Mouse (Mus musculus) MEL (cell line): ENCODE data around the gene Itpkc. TPM values are rescaled to one million over a fixed set of nuclear protein-coding genes. Genes with fewer than 3 reads are reported as not detected.

Experiments used
- DNase-seq: peaks from one replicate; pipeline ENCODE4 v3.0.0; 2011; ENCODE audit warnings: low read depth, low spot score
- H3K27ac ChIP-seq: 2 replicates; pipeline ENCODE4 v1.5.1; 2012; ENCODE audit warnings: low read depth, mild to moderate bottlenecking, control low read depth, low read length, moderate library complexity; ENCODE audit not compliant: control insufficient read depth
- H3K27me3 ChIP-seq, 2 experiments: fragments of 150-350 bp in 1 of 2; sonication (generic) in 1 of 2; 2 replicates each; pipeline ENCODE4 v1.6.1; 2012; ENCODE audit warnings: low read length in 2 of 2, mild to moderate bottlenecking in 2 of 2, improper control_type of control experiment in 1 of 2, moderate library complexity in 1 of 2; ENCODE audit not compliant: insufficient read depth in 2 of 2, control insufficient read depth in 1 of 2
- H3K36me3 ChIP-seq, 2 experiments: 2 replicates each; pipeline ENCODE4 v1.6.1; 2012 to 2014; ENCODE audit warnings: low read length in 2 of 2, improper control_type of control experiment in 1 of 2, inconsistent platforms in 1 of 2, mild to moderate bottlenecking in 1 of 2; ENCODE audit not compliant: insufficient read depth in 2 of 2, control insufficient read depth in 1 of 2
- H3K4me1 ChIP-seq, 2 experiments: fragments of 150-350 bp in 1 of 2; sonication (generic) in 1 of 2; 2 replicates each; pipeline ENCODE4 v1.6.1; 2012; ENCODE audit warnings: low read length in 2 of 2, improper control_type of control experiment in 1 of 2, mild to moderate bottlenecking in 1 of 2; ENCODE audit not compliant: insufficient read depth in 2 of 2, control insufficient read depth in 1 of 2
- H3K4me3 ChIP-seq, 2 experiments: fragments of 150-350 bp in 1 of 2; sonication (generic) in 1 of 2; 2 replicates each; pipeline ENCODE4 v1.5.1; 2012; ENCODE audit warnings: low read depth in 2 of 2, low read length in 2 of 2, mild to moderate bottlenecking in 2 of 2, moderate library complexity in 2 of 2, control low read depth in 1 of 2, improper control_type of control experiment in 1 of 2; ENCODE audit not compliant: control insufficient read depth in 1 of 2, insufficient read depth in 1 of 2
- H3K79me2 ChIP-seq: 2 replicates; pipeline ENCODE4 v1.6.1; 2012; ENCODE audit warnings: mild to moderate bottlenecking, low read length, moderate library complexity; ENCODE audit not compliant: control insufficient read depth, poor library complexity, insufficient read depth
- H3K9ac ChIP-seq: 2 replicates; pipeline ENCODE4 v1.6.1; 2012; ENCODE audit warnings: low read depth, mild to moderate bottlenecking, control low read depth, low read length, moderate library complexity; ENCODE audit not compliant: control insufficient read depth, poor library complexity, severe bottlenecking
- H3K9me3 ChIP-seq: fragments of 150-350 bp; sonication (generic); replicated peaks from 2 replicates; pipeline ENCODE4 v1.6.1; 2012; ENCODE audit warnings: mild to moderate bottlenecking, low read length, improper control_type of control experiment, moderate library complexity; ENCODE audit not compliant: insufficient read depth
- BHLHE40 ChIP-seq: IDR thresholded peaks from 2 replicates; pipeline ENCODE4 v1.6.1; 2012; ENCODE audit warnings: low read depth, mild to moderate bottlenecking, inconsistent platforms, low read length, improper control_type of control experiment, borderline replicate concordance
- CTCF ChIP-seq, 3 experiments: IDR thresholded peaks in 2 of 3; conservative IDR thresholded peaks in 1 of 3; 2 replicates each; pipeline ENCODE4 v1.5.1; 2011 to 2012; ENCODE audit warnings: low read length in 3 of 3, low read depth in 2 of 3, mild to moderate bottlenecking in 2 of 3, improper control_type of control experiment in 1 of 3, inconsistent platforms in 1 of 3, mixed read lengths in 1 of 3, moderate library complexity in 1 of 3; ENCODE audit not compliant: control insufficient read depth in 1 of 3, insufficient read depth in 1 of 3, poor library complexity in 1 of 3, severe bottlenecking in 1 of 3
- EP300 ChIP-seq, 2 experiments: IDR thresholded peaks; 2 replicates each; pipeline ENCODE4 v1.6.1; 2011; ENCODE audit warnings: improper control_type of control experiment in 2 of 2, low read length in 2 of 2, low read depth in 1 of 2, mild to moderate bottlenecking in 1 of 2
- ETS1 ChIP-seq: IDR thresholded peaks from 2 replicates; pipeline ENCODE4 v1.6.1; 2012; ENCODE audit warnings: low read depth, mild to moderate bottlenecking, inconsistent platforms, low read length, improper control_type of control experiment, moderate library complexity
- JUND ChIP-seq: IDR thresholded peaks from 2 replicates; pipeline ENCODE4 v1.6.1; 2011; ENCODE audit warnings: low read depth, mild to moderate bottlenecking, improper control_type of control experiment, low read length
- MXI1 ChIP-seq: IDR thresholded peaks from 2 replicates; pipeline ENCODE4 v1.6.1; 2011; ENCODE audit warnings: mild to moderate bottlenecking, low read depth, low read length, improper control_type of control experiment
- NRF1 ChIP-seq: IDR thresholded peaks from 2 replicates; pipeline ENCODE4 v1.6.1; 2014; ENCODE audit warnings: low read depth, mild to moderate bottlenecking, inconsistent platforms, low read length, improper control_type of control experiment, moderate library complexity; ENCODE audit not compliant: poor library complexity, insufficient read depth, severe bottlenecking
- POLR2A ChIP-seq, 2 experiments: IDR thresholded peaks; 2 replicates each; pipeline ENCODE4 v1.6.1; 2011 to 2012; ENCODE audit warnings: low read length in 2 of 2, mild to moderate bottlenecking in 2 of 2, control low read depth in 1 of 2, improper control_type of control experiment in 1 of 2, low read depth in 1 of 2, moderate library complexity in 1 of 2; ENCODE audit not compliant: control insufficient read depth in 1 of 2, insufficient read depth in 1 of 2, poor library complexity in 1 of 2
- POLR2AphosphoS2 ChIP-seq: IDR thresholded peaks from 2 replicates; pipeline ENCODE4 v1.6.1; 2011; ENCODE audit warnings: low read length, improper control_type of control experiment
- POLR2AphosphoS5 ChIP-seq: IDR thresholded peaks from 2 replicates; pipeline ENCODE4 v1.6.1; 2012; ENCODE audit warnings: low read depth, borderline replicate concordance, mild to moderate bottlenecking, inconsistent platforms, low read length, moderate library complexity, mixed read lengths
- RCOR1 ChIP-seq: IDR thresholded peaks from 2 replicates; pipeline ENCODE4 v1.6.1; 2012; ENCODE audit warnings: low read depth, mild to moderate bottlenecking, inconsistent platforms, low read length, improper control_type of control experiment
- SMC3 ChIP-seq: IDR thresholded peaks from 2 replicates; pipeline ENCODE4 v1.6.1; 2011; ENCODE audit warnings: low read depth, low read length, improper control_type of control experiment
- TBP ChIP-seq: IDR thresholded peaks from 2 replicates; pipeline ENCODE4 v1.8.0; 2011; ENCODE audit warnings: low read depth, low read length, improper control_type of control experiment
- TCF12 ChIP-seq: IDR thresholded peaks from 2 replicates; pipeline ENCODE4 v1.6.1; 2014; ENCODE audit warnings: low read depth, mild to moderate bottlenecking, inconsistent platforms, low read length, improper control_type of control experiment, moderate library complexity
- UBTF ChIP-seq: IDR thresholded peaks from 2 replicates; pipeline ENCODE4 v1.6.1; 2012; ENCODE audit warnings: low read depth, mild to moderate bottlenecking, inconsistent platforms, low read length, improper control_type of control experiment, moderate library complexity, borderline replicate concordance; ENCODE audit not compliant: insufficient read depth
- ZC3H11A ChIP-seq: IDR thresholded peaks from 2 replicates; pipeline ENCODE4 v1.6.1; 2012; ENCODE audit warnings: low read depth, mild to moderate bottlenecking, inconsistent platforms, low read length, improper control_type of control experiment
- polyA plus RNA-seq, 2 experiments: library from polyadenylated mRNA; stranded (reverse) in 1 of 2; unstranded in 1 of 2; fragments of >175 nt in 1 of 2; fragments of >200 nt in 1 of 2; gene quantifications; 2 replicates each; pipeline versions ENCODE4 v1.2.1 to v1.2.4; 2012; ENCODE audit warnings: low replicate concordance in 2 of 2, low read depth in 1 of 2; ENCODE audit not compliant: insufficient read length in 2 of 2, insufficient read depth in 1 of 2, missing spikeins in 1 of 2
- total RNA-seq: library from RNA; depleted of rRNA; stranded (reverse); fragments of 300-350 nt; gene quantifications from 2 replicates; pipeline ENCODE4 v1.2.3, GENCODE M21; 2012

The Itpkc gene
- total and polyA plus RNA-seq, 3 experiments, result 6.3 to 6.8 TPM; not detected in 1

GRCm38 (mm10) chr7:27180837-27181695 is 47.4 kb downstream of the Itpkc start, which contains the start of the genes Gm21983 and Mia:
Gene Gm21983, minus strand, starts transcription at chr7:27181086.
Gene Mia, minus strand, starts transcription at chr7:27181157.
- no peak for TF ChIP-seq ETS1
- TF ChIP-seq POLR2AphosphoS2, result no peak; the same call in 1 of the 2 replicates
- TF ChIP-seq EP300 (IDR thresholded peaks at IDR 0.05; ENCODE audit: low read depth in 1 of 2, low read length in 2 of 2), result no peak
- no peak for TF ChIP-seq UBTF
- TF ChIP-seq ZC3H11A, result no peak
- no peak for TF ChIP-seq POLR2A (IDR thresholded peaks at IDR 0.05; ENCODE audit: control insufficient read depth in 1 of 2, insufficient read depth in 1 of 2, low read depth in 1 of 2, low read length in 2 of 2, poor library complexity in 1 of 2)
- TF ChIP-seq TCF12, result no peak
- TF ChIP-seq BHLHE40, result no peak
- TF ChIP-seq JUND, result no peak
- TF ChIP-seq NRF1, result no peak
- TF ChIP-seq MXI1, result no peak
- TF ChIP-seq TBP, result no peak
- TF ChIP-seq SMC3, result no peak
- no peak for TF ChIP-seq CTCF (IDR thresholded peaks at IDR 0.05 in 2 of 3, conservative IDR thresholded peaks at IDR 0.05 in 1 of 3; ENCODE audit: control insufficient read depth in 1 of 3, insufficient read depth in 1 of 3, low read depth in 2 of 3, low read length in 3 of 3, poor library complexity in 1 of 3, severe bottlenecking in 1 of 3)
- no peak for TF ChIP-seq RCOR1
- no peak for TF ChIP-seq POLR2AphosphoS5
- DNase-seq, result no peak
- H3K4me1 ChIP-seq, result peaks cover 0 to 12% of the 10 kb centered on the region in 2 experiments; a peak in 3 of 4 replicates
- H3K79me2 ChIP-seq, result no peaks in the 10 kb centered on the region; the same call in 1 of the 2 replicates
- no peaks in the 10 kb centered on the region for H3K9me3 ChIP-seq
- H3K36me3 ChIP-seq, result peaks cover 0 to 6% of the 10 kb centered on the region in 2 experiments; a peak in 3 of 4 replicates
- no peak within 1 kb of the TSS for H3K9ac ChIP-seq
- H3K27me3 ChIP-seq, result no peaks in the 10 kb centered on the region
- no peak within 1 kb of the TSS for H3K27ac ChIP-seq
- no peak within 1 kb of the TSS for H3K4me3 ChIP-seq

- no peak overlapping the region for H3K4me3 ChIP-seq
- TF ChIP-seq TBP, result no peak
- TF ChIP-seq CTCF (IDR thresholded peaks at IDR 0.05 in 2 of 3, conservative IDR thresholded peaks at IDR 0.05 in 1 of 3; ENCODE audit: control insufficient read depth in 1 of 3, insufficient read depth in 1 of 3, low read depth in 2 of 3, low read length in 3 of 3, poor library complexity in 1 of 3, severe bottlenecking in 1 of 3), result no peak
- TF ChIP-seq POLR2AphosphoS5, result no peak
- TF ChIP-seq ZC3H11A, result no peak
- no peak overlapping the region for H3K9ac ChIP-seq
- H3K36me3 ChIP-seq, result peaks cover 0 to 6% of the 10 kb centered on the region in 2 experiments; a peak in 2 of 4 replicates
- no peaks in the 10 kb centered on the region; the same call in 1 of the 2 replicates for H3K79me2 ChIP-seq
- H3K27me3 ChIP-seq, result no peaks in the 10 kb centered on the region
- DNase-seq, result peak; percentile 27
- peaks cover 0 to 12% of the 10 kb centered on the region in 2 experiments; a peak in 3 of 4 replicates for H3K4me1 ChIP-seq
- H3K9me3 ChIP-seq, result no peaks in the 10 kb centered on the region
- no peak overlapping the region for H3K27ac ChIP-seq
Measured at GRCm38 (mm10) chr7:27180036-27180435, 48.4 kb downstream of the Itpkc start.
